Mouse (Mus musculus) forebrain, embryonic 13.5 days (tissue): ENCODE measurements at regions not wholly inside any gene's neighbourhood (a gene's known extent, or its start where the extent isn't known, plus 50 kb on each side); places are given as distances from the start of the nearest gene placed in this dataset.
"Not testable (repeated sequence)": the region's sequence is repeated elsewhere in the genome, so short reads cannot be mapped to it uniquely, and the experiment has no call there.

ENCODE experiments used
- ATAC-seq: fragments of 200-750 bp; cut with Nextera tagmentation; 2 replicates; pipeline ENCODE4 v1.8.0; 2017
- H3K27ac ChIP-seq: fragments of 300-500 bp; sonication (generic); 2 replicates; pipeline ENCODE4 v1.5.1; 2015; ENCODE audit warnings: inconsistent platforms, mild to moderate bottlenecking, moderate library complexity
- H3K27me3 ChIP-seq: fragments of 300-500 bp; sonication (generic); 2 replicates; pipeline ENCODE4 v1.6.1; 2015; ENCODE audit warnings: mild to moderate bottlenecking, inconsistent platforms
- H3K36me3 ChIP-seq: fragments of 300-500 bp; sonication (generic); 2 replicates; pipeline ENCODE4 v1.6.1; 2015; ENCODE audit warnings: mild to moderate bottlenecking, inconsistent platforms; ENCODE audit not compliant: poor library complexity, severe bottlenecking
- H3K4me1 ChIP-seq: fragments of 300-500 bp; sonication (generic); 2 replicates; pipeline ENCODE4 v1.6.1; 2015; ENCODE audit warnings: inconsistent platforms
- H3K4me2 ChIP-seq: fragments of 300-500 bp; sonication (generic); 2 replicates; pipeline ENCODE4 v1.6.1; 2015; ENCODE audit warnings: inconsistent platforms, mild to moderate bottlenecking, moderate library complexity
- H3K4me3 ChIP-seq: fragments of 300-500 bp; sonication (generic); 2 replicates; pipeline ENCODE4 v1.5.1; 2015; ENCODE audit warnings: mild to moderate bottlenecking, inconsistent platforms
- H3K9ac ChIP-seq: fragments of 300-500 bp; sonication (generic); 2 replicates; pipeline ENCODE4 v1.6.1; 2015; ENCODE audit warnings: mild to moderate bottlenecking, inconsistent platforms
- H3K9me3 ChIP-seq: fragments of 300-500 bp; sonication (generic); replicated peaks from 2 replicates; pipeline ENCODE4 v1.6.1; 2016; ENCODE audit warnings: inconsistent platforms
- WGBS: fragments of 180-500 bp; shearing (Covaris S2); methylation state at CpG from one replicate; pipeline ENCODE4 v1.1.7; 2015; 5-methylcytosine and 5-hydroxymethylcytosine counted together

DNA sequence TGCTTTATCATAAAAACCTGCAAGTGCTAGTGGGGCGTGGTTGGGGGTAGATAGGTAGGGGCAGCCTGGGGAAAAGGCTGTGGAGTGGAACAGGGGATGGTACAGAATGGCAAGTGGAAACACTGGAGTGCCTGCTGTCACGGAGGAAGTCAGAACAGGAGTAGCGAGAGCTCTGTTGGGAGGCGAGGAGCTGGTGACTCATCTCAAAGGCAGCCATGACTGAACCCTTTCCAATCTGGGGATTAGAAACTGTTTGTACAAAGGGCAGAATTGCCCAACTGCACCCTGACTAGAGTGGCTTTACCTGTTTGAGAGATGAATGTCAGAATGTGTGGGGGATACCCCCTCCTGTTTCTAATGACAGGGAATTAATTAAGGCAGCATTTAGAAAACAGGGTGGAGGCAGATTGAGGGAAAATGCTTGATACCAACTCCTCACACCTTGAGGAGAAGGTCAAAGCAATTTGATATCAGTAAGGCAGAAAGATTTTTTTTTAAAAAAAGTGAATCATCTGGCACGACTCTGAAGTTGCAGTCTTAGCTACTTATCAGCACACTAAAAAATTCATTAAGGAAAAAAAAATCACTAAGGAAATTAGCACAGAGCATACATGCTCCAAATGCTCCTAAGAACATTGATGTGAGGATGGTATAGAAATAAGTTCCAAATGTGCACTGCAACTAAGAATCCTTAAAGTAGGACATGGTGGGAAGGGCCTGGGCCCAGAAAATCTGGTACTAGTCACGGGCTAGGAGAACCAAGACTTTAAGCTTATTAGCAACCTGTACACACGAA, 54.7 kb upstream of the Usp25 start:
- H3K9me3 ChIP-seq, result no peaks in the 10 kb centered on the region
- H3K27ac ChIP-seq, result no peak overlapping the region
- H3K4me2 ChIP-seq, result no peak overlapping the region
- H3K36me3 ChIP-seq, result no peaks in the 10 kb centered on the region
- no peaks in the 10 kb centered on the region for H3K4me1 ChIP-seq
- no peaks in the 10 kb centered on the region for H3K27me3 ChIP-seq
- ATAC-seq, result no peak
- H3K9ac ChIP-seq, result no peak overlapping the region
- no peak overlapping the region for H3K4me3 ChIP-seq
- 80% methylated on average over 7 of the region's 7 CpGs for WGBS

DNA sequence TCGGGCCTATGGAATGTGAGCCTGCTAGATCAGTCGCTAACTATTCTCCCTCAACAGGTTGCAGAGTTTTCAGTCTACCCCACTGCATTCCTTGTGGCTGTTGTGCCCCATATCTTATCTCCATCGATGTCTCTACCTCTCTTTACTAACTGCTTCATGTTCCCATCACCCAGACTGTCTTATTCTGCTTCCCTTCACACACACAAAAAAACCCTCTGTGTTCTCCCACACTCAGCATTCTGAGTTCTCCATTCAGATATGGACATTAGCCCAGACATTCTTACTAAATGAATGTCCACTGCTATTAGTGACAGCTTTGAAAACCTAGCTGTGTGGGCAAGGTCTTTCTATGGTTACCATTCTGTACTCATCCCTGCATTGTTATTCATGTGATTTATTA, 56.0 kb upstream of the Usp25 start:
- Histone ChIP-seq H3K4me2 (no peak overlapping the region), H3K27me3 (no peaks in the 10 kb centered on the region), H3K36me3 (no peaks in the 10 kb centered on the region), H3K27ac (no peak overlapping the region), H3K4me3 (no peak overlapping the region), H3K4me1 (no peaks in the 10 kb centered on the region), H3K9me3 (no peaks in the 10 kb centered on the region), H3K9ac (no peak overlapping the region)
- ATAC-seq, result no peak
- WGBS, result 74% methylated on average over 3 of the region's 3 CpGs

- Histone ChIP-seq H3K36me3 (no peaks in the 10 kb centered on the region), H3K4me2 (no peak overlapping the region), H3K4me1 (no peaks in the 10 kb centered on the region), H3K27me3 (no peaks in the 10 kb centered on the region), H3K9me3 (no peaks in the 10 kb centered on the region), H3K9ac (no peak overlapping the region), H3K27ac (no peak overlapping the region), H3K4me3 (no peak overlapping the region)
- WGBS, result 85% methylated on average over 7 of the region's 7 CpGs
- no peak for ATAC-seq
Observed at GRCm38 (mm10) chr16:76957090-76957489, 56.4 kb upstream of the Usp25 start.

DNA sequence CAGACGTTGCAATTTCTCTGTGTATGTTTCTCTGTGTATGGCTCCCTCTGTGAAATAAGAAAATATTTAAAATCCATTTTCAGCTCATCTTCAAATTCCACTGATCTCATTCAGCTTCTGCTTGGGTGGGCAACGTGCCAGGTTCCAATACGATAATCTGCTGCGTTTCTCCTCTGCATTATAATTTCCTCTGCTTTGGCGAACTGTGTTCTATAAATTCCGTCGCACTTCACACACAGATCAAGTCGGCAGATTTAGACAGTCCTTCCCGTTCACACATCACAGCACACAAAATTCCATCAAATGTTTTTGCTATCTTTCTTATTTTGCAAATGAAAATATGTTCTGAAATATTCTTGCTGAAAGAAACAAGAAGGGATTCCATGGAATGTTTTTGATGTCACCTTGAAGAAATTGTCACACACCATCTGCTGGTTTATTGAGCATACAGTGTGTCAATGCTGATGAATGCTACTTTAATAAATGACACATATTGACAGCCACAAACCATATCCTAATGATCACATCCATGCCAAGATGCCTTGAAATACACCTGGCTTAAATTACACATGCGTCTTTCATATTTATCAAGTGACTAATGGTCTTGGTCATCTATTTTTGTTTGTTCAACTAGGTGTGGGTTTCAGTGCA, 62.5 kb upstream of the Usp25 start:
- H3K4me1 ChIP-seq, result no peaks in the 10 kb centered on the region
- H3K4me2 ChIP-seq, result no peak overlapping the region
- H3K9me3 ChIP-seq, result no peaks in the 10 kb centered on the region
- no peak overlapping the region for H3K4me3 ChIP-seq
- ATAC-seq, result peak; percentile 72; the same call in 1 of the 2 replicates
- H3K9ac ChIP-seq, result no peak overlapping the region
- 75% methylated on average over 10 of the region's 10 CpGs for WGBS
- no peak overlapping the region for H3K27ac ChIP-seq
- H3K27me3 ChIP-seq, result no peaks in the 10 kb centered on the region
- no peaks in the 10 kb centered on the region for H3K36me3 ChIP-seq

- WGBS, result 70% methylated on average over 5 of the region's 5 CpGs
- H3K9me3 ChIP-seq, result no peaks in the 10 kb centered on the region
- H3K4me3 ChIP-seq, result no peak overlapping the region
- no peak overlapping the region for H3K9ac ChIP-seq
- H3K4me1 ChIP-seq, result no peaks in the 10 kb centered on the region
- ATAC-seq, result no peak
- no peak overlapping the region for H3K4me2 ChIP-seq
- H3K36me3 ChIP-seq, result no peaks in the 10 kb centered on the region
- H3K27me3 ChIP-seq, result no peaks in the 10 kb centered on the region
- no peak overlapping the region for H3K27ac ChIP-seq
Observed at GRCm38 (mm10) chr16:76947011-76947410, 66.5 kb upstream of the Usp25 start.

DNA sequence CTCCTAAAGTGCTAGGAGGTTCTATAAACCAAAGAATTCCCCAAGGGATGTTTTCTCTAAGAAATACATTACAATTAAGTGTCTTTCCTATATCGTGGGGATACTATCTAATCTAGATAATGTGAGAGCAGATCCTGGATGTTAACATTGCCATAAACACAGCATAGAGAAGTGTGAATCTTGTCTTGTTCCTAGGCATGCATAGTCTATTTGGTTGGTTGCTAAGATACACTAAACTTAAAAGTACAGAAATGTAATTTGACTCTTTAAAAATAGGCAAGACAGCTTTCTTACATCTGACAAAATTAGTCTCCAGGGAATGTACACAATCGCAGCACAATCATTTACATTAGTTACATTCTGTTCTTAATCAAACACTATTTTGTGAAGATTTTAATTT, 75.4 kb upstream of the Usp25 start:
- H3K4me2 ChIP-seq, result no peak overlapping the region
- no peaks in the 10 kb centered on the region for H3K27me3 ChIP-seq
- no peak overlapping the region for H3K9ac ChIP-seq
- no peak overlapping the region for H3K4me3 ChIP-seq
- no peak overlapping the region for H3K27ac ChIP-seq
- no peak for ATAC-seq
- 90% methylated on average over 2 of the region's 2 CpGs for WGBS
- no peaks in the 10 kb centered on the region for H3K4me1 ChIP-seq
- H3K36me3 ChIP-seq, result no peaks in the 10 kb centered on the region
- H3K9me3 ChIP-seq, result peaks cover 6% of the 10 kb centered on the region; the same call in 1 of the 2 replicates

DNA sequence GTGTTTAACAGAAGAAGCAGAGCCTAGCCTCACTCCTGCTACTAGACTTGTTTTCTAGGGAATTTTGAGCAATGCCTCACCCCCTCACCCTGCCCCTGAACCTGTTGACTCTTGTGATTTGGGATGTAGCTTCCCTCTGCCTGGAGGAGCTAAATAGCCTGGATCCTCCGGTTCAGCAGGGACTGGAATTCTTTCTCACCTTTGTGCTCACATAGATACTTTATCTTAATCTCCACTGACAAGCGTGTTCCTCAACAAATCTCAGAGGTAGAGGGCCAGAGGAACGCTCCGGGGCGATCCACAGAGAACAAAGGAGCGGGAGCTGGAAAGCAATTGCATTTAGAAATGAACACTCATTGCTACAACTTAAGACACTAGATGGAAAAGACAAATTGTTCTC, 85.6 kb upstream of the Usp25 start:
- Histone ChIP-seq H3K9me3 (no peaks in the 10 kb centered on the region), H3K4me2 (no peak overlapping the region), H3K9ac (no peak overlapping the region), H3K27ac (no peak overlapping the region), H3K27me3 (no peaks in the 10 kb centered on the region), H3K4me3 (no peak overlapping the region), H3K36me3 (no peaks in the 10 kb centered on the region), H3K4me1 (no peaks in the 10 kb centered on the region)
- WGBS, result 85% methylated on average over 6 of the region's 6 CpGs
- no peak for ATAC-seq

DNA sequence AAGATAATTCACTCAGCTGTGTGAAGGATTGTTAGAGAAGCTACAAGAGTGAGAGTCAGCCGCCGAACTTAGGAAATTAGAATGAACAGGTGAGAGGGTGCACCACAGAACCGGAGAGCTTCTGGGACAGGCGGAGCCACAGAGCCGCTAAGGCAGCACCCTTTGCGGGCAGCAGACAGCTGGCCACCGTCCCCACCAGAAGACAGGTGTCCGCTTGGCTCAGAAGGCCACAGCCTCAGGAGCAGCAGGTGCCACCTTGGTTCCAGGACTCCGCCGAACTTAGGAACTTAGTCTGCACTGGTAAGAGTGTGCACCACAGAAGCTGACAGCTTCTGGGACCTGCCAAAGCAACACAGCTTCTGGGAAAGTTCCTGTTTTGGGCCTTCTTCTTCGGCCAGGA, 93.4 kb upstream of the Usp25 start:
- not testable (repeated sequence) for H3K27ac ChIP-seq, H3K4me2 ChIP-seq, H3K9ac ChIP-seq, H3K36me3 ChIP-seq, H3K4me3 ChIP-seq, ATAC-seq, H3K4me1 ChIP-seq, H3K27me3 ChIP-seq, H3K9me3 ChIP-seq
- 95% methylated on average over 11 of the region's 11 CpGs for WGBS

- no peak overlapping the region for H3K27ac ChIP-seq
- H3K4me3 ChIP-seq, result no peak overlapping the region
- no peaks in the 10 kb centered on the region for H3K9me3 ChIP-seq
- H3K27me3 ChIP-seq, result no peaks in the 10 kb centered on the region
- no peak for ATAC-seq
- H3K4me2 ChIP-seq, result no peak overlapping the region
- 84% methylated on average over 2 of the region's 2 CpGs for WGBS
- no peaks in the 10 kb centered on the region for H3K36me3 ChIP-seq
- no peak overlapping the region for H3K9ac ChIP-seq
- no peaks in the 10 kb centered on the region for H3K4me1 ChIP-seq
Observed at GRCm38 (mm10) chr16:76918598-76918997, 94.9 kb upstream of the Usp25 start.

DNA sequence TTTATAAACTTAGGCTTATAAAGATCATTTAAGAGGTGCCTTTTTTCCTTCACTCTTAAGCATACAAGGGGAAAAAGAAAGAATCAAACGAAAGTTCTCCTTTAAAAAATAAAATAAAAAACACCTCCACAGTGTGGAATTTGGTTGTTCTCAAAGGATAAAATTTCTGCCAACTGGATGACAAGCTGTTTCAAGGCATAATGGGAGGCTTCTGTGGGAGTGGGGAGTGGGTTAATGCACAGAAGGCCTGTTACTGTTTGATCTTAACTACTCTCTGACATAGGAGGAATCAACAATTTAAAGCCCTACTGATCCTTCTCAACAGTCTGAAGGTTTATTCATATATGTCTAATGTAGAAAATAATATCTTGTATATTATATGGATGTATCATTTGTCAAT, 99.2 kb upstream of the Usp25 start:
- no peak overlapping the region for H3K9ac ChIP-seq
- H3K27me3 ChIP-seq, result no peaks in the 10 kb centered on the region
- no peak for ATAC-seq
- no peak overlapping the region for H3K27ac ChIP-seq
- H3K4me1 ChIP-seq, result no peaks in the 10 kb centered on the region
- H3K4me3 ChIP-seq, result no peak overlapping the region
- no peaks in the 10 kb centered on the region for H3K9me3 ChIP-seq
- no peak overlapping the region for H3K4me2 ChIP-seq
- WGBS, result 68% methylated on average over 1 of the region's 1 CpGs
- H3K36me3 ChIP-seq, result no peaks in the 10 kb centered on the region

GRCm38 (mm10) chr16:76905205-76905996, 108.1 kb upstream of the Usp25 start:
- Histone ChIP-seq H3K9ac (no peak overlapping the region), H3K27ac (no peak overlapping the region), H3K36me3 (no peaks in the 10 kb centered on the region), H3K4me2 (no peak overlapping the region), H3K9me3 (no peaks in the 10 kb centered on the region), H3K27me3 (no peaks in the 10 kb centered on the region), H3K4me1 (no peaks in the 10 kb centered on the region), H3K4me3 (no peak overlapping the region)
- WGBS, result 90% methylated on average over 11 of the region's 11 CpGs
- ATAC-seq, result no peak

GRCm38 (mm10) chr16:76899083-76899482, 114.4 kb upstream of the Usp25 start:
- Histone ChIP-seq H3K9me3 (no peaks in the 10 kb centered on the region), H3K9ac (no peak overlapping the region), H3K4me1 (0 out of 2 replicates have a peak, but pooled peaks cover 6% of the 10 kb centered on the region), H3K27me3 (no peaks in the 10 kb centered on the region), H3K4me2 (no peak overlapping the region), H3K4me3 (no peak overlapping the region), H3K27ac (no peak overlapping the region), H3K36me3 (no peaks in the 10 kb centered on the region)
- WGBS, result 18% methylated on average over 7 of the region's 7 CpGs
- 0 out of 2 replicates have a peak, but pooled peaks have one; percentile 9 for ATAC-seq
